Mouse (Mus musculus): ENCODE data around the gene Plekha7. TPM values are rescaled to one million over a fixed set of nuclear protein-coding genes. Genes with fewer than 3 reads are reported as not detected.
A peak's percentile ranks its signal among the peaks of the same experiment; 100 is the strongest.

The Plekha7 gene
- 10 to 100 TPM; 25.0 to 31.5 (median 26.4) TPM for total RNA-seq (2022)

DNA sequence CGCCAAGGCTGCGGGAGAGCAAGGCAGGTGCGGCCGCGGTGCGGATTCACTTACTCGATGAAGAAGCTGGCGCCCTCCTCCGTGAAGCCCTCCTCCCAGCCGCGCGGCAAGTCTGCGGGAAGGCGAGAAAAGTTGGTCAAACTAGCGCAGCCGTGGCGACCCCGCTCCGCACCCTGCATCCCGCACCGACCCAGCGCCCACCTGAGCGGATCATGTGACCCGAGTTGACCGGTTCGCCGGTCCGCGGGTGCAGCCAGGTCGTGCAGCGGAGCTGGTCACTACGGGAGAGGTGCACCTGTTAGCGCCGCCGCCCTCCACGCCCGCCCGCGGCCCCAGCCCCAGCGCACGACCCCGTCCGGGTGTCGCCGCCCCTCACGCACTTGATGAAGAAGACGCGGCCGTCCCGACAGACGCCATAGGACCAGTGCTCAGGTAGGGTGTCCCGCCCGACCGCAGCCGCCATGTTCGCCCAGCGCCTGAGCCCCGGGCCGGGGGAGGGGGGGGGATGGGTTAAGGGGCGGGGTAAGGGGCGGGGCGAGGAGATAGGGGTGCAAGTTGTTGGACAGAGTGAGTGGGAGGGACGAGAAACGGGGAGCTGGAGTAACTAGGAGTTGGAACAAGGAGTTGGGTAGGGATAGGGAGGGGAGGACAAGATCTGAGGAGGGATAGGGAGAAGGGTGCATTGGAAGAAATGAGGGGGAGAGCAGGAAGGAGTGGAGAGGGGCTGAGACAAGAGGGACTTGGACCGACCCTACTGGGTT is at the start of gene Plekha7:
Plekha7 (minus strand) TSS at position 506 of the 761 bp plus-strand sequence.
- DNase-seq (ENCODE audit: low spot score in 2 of 2) = no peak

DNA sequence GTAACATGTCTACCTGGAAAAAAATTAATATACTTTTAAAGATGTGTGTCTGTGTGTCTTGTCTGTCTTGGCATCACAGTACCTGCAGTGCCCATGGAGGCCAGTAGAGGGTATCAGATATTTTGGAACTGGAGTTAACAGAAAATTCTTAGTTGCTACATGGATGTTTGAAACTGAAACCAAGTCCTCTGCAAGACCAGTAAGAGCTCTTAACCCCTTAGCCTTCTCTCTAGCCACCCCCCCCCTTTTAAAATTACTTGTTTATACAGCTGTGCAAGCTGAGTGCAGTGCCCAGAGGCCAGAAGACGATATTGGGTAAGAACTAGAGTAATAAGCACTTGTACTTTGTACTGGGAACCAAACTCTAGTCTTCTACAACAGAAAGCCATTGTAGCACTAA is 28.1 kb upstream of the Plekha7 start:
- DNase-seq (ENCODE audit: low spot score in 2 of 2) = peak in 1 of 2 experiments; percentile 43

DNA sequence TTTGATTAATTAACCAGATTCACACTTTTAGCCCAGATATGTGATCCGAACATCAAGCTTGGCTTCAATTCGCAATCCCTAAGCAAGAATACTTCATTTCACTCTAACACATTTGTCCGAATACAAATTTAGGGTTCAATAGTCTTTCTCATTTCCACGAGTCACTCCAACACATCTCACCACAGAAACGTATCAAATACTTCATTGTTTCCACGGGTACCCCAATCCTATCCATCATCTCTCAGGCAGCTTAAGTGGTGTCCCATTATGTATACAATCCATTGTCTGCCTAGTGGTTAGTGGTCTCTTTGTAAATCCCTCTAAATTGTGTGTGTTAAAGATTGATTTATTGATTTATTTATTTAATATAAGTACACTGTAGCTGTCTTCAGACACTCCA is 27.0 kb upstream of the Plekha7 start:
- DNase-seq (ENCODE audit: low spot score in 2 of 2) = no peak

DNA sequence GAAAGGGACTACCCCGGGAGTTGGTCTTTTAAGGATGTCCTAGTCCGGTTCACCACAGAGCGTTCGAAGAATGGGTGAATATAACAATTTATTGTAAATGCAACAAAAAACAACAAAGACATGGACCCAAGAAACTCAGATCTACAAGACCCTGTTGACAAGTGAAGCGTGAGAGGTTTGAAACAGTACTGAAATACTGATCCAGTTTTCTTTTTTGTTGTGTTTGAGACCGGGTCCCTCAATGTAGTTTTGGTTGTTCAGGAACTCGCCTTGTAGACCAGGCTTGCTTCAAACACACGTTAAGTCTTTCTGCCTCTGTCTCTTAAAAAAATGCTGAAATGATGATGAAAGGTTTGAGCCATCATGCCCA is 26.5 kb upstream of the Plekha7 start:
- no peak for DNase-seq (ENCODE audit: low spot score in 2 of 2)

DNA sequence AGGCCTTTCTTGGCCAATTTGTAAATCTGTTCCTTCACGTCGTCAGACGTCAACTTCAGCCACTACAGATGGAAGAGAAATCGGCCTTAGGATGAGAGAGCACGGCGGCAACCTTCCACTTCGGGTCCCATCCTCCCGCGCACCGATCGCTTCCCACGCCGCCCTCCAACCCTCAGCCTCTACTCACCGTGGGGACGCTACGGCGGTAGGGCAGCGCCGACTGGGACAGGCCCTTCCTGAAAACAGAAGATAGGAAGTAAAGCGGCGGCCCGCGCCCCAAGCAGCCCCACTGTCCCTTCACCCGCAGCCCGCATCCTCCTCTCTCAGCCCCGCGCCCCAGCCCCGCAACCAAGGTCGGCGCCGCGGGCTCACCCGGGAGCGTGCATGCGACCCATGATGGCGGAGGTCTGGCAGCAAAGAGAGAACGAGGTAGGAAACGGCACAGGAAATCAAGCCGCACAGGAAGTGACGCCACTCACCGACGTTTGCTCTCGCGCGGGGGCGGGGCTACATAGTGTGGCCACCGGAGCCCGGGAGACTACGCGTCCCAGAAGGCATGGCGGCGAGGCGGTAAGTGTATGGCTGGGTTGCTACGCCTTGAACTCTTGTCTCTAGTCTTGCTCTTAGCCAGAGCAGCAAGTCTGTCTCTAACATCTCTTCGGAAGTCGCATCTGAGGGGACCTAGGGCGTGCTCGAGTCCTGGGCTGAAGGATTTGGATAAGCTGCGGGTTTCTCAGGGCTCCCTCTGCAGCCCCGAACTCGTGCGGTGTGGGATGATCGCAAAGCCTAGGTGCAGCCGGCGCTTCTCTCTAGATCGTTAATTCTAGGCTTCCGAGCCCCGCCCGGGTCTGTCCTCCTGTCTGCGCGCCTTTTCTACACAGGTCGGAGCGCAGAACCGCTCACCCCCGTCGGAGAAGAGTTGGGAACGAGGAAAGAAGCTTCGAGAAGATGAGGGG is 25.8 kb upstream of the Plekha7 start, which contains the start of gene Rps13:
Rps13 (minus strand) TSS at position 483 of the 956 bp plus-strand sequence.
- peak; percentile 97 for DNase-seq (ENCODE audit: low spot score in 2 of 2)

DNA sequence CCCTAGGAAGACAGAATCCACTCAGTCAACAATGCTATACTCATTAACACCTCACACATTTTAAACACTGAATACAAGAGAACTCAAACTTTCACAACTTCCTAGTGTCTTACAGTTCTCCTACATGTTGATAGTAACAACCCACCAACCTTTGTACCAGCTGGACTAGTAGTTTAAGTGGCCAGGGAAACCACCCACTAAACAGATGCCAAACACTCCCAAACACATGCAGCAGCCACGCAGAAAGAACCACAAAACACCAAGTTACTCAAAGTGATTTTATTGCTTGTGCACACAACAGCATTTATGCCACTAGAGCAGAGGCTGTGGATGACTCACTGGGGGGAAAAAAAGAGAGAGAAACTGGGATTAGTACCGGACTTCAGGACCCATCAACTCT is 23.1 kb upstream of the Plekha7 start:
- peak in 1 of 2 experiments; percentile 44 for DNase-seq (ENCODE audit: low spot score in 2 of 2)

DNA sequence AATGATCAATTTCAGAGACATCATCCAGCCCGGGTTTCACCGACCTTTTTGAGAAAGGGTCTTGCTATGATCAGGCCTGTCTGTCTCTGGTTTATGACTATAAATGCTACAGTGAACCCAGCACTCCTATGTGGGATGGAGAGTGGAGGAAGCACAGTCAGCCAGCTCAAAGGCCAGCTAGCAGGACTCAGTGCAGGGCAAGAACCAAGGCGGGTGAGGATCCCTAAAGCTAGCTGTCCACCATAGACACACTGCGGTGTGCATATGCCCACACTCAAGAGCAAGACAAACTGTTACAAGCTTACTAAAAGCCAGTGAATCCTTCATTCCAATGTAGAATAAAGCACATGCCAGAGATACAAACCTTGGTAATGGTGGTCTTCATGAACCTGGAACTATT is 21.7 kb upstream of the Plekha7 start:
- no peak for DNase-seq (ENCODE audit: low spot score in 2 of 2)

DNA sequence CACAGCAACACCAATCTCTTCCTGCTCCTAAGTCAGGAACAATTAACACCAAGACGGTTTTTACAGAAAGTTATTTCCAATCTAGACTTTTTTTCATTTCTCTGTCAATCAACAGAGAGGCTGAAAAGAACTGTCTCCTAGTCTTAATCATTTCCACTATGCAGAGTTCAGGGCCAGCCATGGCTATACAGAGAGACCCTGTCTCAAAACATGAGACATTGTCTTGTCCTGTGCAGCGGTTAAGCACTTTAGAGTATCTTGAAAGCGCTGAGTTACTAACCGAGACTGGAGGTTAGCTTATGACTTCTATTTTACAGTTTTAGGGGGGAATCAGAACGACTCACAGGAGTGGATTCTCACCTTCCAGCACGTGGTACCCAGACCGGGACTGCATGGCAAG is 20.6 kb upstream of the Plekha7 start:
- DNase-seq (ENCODE audit: low spot score in 2 of 2) = no peak

DNA sequence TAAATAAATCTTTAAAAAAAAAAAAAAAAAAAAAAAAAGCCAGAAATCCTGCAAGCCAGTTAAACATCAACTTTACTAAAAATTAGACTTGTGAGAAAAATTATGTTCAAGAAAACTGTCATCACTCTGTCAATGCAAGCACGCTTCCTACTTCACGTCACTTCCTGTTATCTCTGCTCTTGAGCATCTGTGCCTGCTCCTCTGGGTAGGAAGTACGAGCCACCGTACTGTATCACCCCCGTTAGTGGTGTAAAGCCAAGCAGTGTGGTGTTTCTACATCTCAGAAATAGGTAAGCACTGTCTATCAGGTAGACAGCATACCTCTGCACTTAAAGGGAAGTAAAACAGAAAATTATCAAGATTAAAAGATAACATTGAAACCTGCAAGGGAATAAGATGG is 19.7 kb upstream of the Plekha7 start:
- no peak for DNase-seq (ENCODE audit: low spot score in 2 of 2)

DNA sequence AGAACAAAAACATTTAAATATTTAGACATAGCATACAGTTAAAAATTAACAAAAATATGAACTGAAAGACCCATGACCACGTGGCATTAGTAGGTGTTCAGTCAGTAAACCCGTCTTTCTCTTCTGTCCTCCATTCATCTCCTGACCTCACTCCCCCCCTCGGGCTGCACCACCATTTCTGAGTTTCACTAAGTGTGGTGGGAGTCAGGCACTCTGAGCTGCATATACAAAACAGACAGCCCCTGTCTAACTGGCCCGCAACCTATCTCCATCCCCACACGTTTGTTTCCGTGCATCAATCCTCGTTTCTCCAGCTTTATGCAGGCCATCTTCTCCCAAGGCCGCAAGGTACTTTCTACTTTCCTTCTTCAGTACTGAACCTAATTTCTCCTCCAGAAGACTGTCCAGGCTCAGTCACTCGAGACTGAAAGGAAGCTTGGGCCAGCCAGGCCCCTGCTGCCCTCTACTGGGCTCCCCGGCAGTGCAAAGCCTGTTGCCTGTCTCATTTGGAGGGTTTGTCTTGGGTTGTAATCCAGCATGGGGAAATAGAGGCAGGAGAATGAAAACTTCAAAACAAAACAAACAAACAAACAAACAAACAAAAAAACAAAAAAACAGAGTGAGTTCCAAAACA is 15.3 kb upstream of the Plekha7 start:
- peak; percentile 26 to 59 for DNase-seq (ENCODE audit: low spot score in 2 of 2)

DNA sequence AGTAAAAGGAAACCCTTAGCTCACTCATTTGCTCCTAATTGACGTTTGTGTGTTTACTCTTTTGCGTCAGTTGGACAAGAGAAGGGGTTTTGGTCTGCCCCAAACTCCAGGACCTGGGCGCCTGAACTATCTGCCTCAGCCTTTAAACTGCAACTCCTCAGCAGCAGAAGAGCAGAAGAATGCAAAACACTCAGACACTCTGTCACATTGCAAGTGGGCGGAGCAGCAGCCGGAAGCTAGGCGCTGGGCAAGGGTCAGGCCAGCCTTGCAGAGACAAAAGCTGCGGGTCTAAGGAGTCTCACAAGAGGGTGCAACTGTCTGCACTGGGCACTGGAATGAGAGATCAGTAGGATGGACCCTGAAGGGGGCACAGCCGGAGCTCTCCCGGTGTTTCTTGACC is 1.3 kb upstream of the Plekha7 start:
- DNase-seq (ENCODE audit: low spot score in 2 of 2) = no peak

DNA sequence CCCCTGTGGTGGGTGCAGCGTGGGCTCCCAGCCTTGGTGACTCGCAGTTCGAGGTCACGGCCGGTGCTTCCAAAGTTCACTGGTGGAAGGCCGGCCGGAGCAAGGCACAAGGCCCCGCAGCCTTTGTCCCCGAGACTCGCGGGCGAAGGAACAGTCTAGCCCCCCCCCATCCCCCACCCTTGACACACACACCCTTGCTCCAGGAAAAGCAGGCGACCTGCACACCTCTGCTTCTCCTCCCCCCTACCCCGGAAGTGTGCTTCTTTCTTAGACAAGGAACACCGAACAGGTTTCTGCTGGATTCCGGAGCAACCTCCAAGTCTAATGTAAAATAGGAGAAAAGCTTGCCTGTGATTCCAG is 436 bp upstream of the Plekha7 start:
- no peak for DNase-seq (ENCODE audit: low spot score in 2 of 2)

DNA sequence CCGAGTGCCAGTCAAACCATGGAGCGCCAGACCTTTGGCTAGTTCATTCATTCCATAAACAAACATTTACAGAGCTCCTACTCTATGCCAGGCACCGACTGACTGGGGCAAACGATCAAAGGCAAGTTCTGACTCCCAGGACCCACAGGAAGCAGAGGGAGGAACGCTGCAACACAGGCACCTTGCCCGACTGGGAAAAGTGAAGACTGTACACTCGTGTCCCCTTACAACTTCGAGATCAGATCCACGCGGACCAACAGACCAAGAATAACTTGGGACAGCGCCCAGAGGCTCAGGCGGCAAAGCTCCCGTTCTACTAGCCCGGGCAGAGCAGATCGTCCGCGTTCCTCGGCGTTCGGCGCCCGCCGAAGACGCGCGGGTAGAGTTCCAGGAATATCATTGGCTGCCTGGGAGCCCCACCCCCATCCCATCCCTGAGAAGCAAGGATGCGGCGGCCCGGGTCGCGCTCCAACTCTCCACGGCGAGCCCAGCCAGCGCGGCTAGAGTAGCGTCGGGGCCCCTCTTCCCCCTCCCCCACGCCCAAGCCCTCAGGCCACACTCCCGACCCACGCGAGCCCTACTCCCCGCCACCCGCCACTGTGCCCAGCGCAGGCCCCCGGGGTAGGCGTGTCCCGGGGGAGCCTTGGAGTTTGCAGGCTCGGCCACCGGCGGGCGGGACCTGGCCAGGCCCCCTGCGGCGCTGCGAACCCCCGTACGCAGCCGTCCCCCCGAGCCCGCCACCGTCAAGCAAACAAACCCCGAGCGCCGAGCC is 891 bp downstream of the Plekha7 start:
- peak in 1 of 2 experiments; percentile 19 for DNase-seq (ENCODE audit: low spot score in 2 of 2)

DNA sequence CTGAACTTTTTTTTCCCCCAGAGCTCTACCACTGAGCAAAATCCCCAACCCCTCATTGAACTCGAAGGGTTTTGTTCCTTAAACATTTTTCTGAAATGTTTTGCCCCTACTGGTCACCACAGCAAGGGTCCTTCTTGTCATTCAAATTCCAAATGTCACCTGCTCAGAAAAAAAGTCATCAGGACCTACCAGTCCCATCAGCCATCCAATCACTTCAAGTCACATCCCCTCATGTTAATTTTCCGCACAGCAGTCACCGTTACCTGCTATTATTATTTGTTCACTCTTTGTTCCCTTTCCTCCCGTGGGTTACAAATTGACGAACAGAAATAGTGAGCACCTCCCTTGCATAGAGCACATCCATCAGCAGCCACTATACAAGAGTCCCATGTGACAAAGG is 1.6 kb downstream of the Plekha7 start:
- DNase-seq (ENCODE audit: low spot score in 2 of 2) = no peak

DNA sequence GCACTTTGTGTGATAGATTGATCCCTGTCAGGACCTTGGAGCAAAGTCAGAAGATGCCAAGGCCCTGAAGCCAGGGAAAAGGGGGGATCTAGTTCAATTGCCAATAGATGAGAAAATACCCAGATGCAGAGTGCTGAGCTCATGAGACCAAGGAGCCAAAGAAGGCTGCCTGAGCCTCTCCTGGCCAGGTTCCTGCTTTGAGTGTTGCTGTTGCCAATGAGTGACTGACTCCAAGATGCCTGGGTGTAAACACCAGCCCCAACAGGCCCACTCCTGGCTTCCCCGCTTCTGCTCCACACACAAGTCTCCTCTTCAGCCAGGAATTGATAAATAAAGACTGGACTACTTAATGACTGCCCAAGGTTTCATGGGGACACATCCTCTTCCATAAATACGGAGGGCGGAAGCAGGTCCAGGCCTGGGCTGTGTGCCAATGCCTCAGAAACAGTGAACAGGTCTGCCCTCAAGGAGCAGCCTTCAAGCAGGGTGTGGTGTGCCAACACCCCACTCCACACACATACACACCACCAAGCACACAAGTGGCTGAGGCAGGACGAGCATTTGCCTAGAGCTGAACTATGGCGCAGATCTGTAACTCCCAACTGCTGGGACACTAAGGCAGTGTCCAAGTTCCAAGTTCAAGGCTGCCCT is 6.4 kb downstream of the Plekha7 start:
- DNase-seq (ENCODE audit: low spot score in 2 of 2) = no peak

DNA sequence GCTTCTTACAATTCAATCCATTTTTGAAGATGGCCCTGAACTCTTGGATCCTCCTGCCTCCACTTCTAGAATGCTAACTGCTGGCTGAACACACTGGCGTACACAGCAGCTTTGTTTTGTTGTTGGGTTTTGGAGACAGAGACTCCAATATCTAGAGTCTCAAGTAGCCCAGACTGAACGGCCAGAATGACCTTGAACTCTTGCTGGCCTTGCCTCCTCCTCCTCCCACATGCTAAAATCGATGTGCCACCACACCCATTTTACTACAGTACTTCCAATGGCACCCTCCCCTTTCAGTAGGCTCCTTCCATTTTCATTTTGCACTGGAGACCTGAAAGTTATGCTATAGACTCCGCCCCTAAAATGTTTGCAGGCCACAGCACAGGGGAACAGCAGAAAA is 7.0 kb downstream of the Plekha7 start:
- no peak for DNase-seq (ENCODE audit: low spot score in 2 of 2)

DNA sequence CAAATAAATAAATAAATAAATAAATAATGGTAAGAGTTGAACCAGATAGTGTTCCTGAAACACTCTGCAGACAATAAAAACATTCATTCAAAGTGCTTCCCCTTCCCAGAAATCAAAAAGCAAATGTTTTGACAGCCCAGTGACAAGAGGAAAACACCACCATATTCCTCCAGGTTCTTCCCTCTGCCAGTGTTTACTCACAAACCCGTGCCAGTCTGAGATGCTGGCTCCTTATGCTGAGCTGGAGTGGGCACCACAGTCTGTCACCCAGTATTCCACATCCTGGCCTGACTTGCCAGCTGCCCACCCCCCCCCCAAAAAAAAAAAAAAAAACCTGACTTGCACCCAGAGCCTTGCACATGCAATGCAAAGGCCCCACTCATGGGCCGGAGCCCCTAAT is 9.3 kb downstream of the Plekha7 start:
- DNase-seq (ENCODE audit: low spot score in 2 of 2) = no peak

DNA sequence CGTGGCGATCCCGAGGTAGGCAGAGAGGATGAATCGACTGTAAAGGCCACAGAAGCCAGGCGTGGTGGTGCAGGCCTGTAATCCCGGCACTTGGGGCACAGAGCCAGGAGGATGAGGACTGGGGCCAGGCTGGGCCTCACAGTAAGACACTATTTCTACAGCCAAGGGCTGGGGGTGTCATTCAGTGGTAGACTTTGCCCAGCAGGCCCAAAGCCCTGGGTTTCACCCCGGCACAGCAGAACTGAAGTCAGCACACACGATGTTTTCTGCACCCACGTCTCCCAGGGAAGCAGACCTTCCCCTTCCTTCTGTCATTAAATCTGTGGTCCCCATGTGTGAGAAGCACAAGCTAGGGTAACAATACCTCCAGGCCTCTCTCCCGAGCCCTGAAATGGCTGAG is 9.8 kb downstream of the Plekha7 start:
- DNase-seq (ENCODE audit: low spot score in 2 of 2) = no peak

DNA sequence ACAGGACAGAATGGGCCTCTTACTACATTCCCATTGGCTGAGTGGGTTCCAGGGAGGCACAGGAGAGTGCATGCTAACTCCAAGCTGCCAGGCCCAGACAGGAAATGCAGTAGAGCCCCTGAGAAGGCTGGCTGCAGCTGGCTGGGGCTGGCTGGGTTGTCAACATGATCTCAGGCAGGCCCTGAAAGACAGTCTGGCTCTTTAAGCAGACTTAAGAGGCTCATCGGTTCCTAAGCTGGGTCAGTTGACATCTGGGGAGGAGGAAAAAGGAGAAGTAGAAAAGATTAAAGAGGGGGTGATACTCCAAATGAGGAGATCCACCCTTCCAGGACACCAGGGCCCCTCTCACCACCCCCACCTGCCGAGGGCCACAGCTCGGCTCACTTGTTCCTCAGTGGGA is 13.2 kb downstream of the Plekha7 start:
- DNase-seq (ENCODE audit: low spot score in 2 of 2) = no peak

DNA sequence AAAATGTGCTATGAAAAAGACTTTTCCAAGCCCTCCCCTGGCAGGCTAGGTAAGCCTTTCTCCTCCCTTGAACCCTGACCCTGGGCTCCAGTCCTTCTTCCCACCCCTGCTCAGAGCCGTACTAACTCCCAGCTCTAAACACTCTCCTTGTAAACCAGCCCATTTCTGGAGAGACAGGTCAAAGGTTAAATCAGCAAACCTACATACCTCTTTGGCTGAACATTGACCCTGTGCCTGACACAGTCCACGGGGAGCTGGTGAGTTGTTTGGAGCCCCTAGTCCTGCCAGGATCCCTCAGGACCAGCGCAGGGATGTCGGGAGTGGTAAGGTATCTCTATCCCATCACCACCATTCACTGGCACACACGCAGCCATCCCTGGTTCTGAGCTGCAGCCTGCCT is 15.8 kb downstream of the Plekha7 start:
- no peak for DNase-seq (ENCODE audit: low spot score in 2 of 2)

DNA sequence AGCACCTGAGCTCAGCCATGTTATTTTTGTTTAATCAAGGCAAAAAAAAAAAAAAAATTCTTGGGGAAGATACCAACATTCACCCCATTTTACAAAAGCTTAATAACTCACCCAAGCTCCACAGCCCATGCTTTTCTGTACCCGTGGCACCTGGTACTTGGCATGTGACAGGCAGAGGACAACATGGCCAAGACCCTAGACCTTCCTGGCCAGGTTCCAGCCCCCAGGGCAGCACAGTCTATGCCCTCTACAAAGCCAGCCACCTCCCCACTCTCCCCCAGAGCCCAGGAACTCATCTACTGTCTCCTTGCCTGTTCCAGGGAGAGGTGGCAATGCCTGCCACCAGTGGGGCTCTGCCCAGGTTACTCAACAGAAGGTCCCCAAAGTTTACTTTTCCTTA is 17.6 kb downstream of the Plekha7 start:
- no peak for DNase-seq (ENCODE audit: low spot score in 2 of 2)
